Mouse (Mus musculus) testis, adult 2 months (tissue): ENCODE measurements around the gene Gm44973.

Source experiments
- CTCF ChIP-seq: fragments of 200-500 bp; IDR thresholded peaks from 2 replicates; pipeline ENCODE4 v1.5.1; 2012; ENCODE audit warnings: low read depth, mild to moderate bottlenecking, inconsistent platforms, low read length, moderate library complexity; ENCODE audit not compliant: control insufficient read depth, insufficient read depth, insufficient replicate concordance
- POLR2A ChIP-seq: fragments of 200-500 bp; IDR thresholded peaks from 2 replicates; pipeline ENCODE4 v1.6.1; 2012; ENCODE audit warnings: low read depth, mild to moderate bottlenecking, inconsistent platforms, low read length, moderate library complexity; ENCODE audit not compliant: control insufficient read depth

GRCm38 (mm10) chr7:5057381-5057780, 42.1 kb downstream of the Gm44973 start:
- TF ChIP-seq CTCF (no peak), POLR2A (0 out of 2 replicates have a peak, but pooled peaks have one; percentile 15)
